Mouse (Mus musculus): ENCODE results near the gene Zfp69. TPM values are rescaled to one million over a fixed set of nuclear protein-coding genes. Genes with fewer than 3 reads are reported as not detected.

Zfp69 gene
- total and polyA plus RNA-seq, 3 experiments, result 2.7 to 8.1 (median 4.9) TPM

- no peak for DNase-seq (ENCODE audit: low spot score)
- Histone ChIP-seq H3K9me3 (replicated peaks) (no peaks in the 10 kb centered on the region), H3K4me1 (ENCODE audit: insufficient read depth, low read depth, low read length) (peaks cover 4% of the 10 kb centered on the region; the same call in 1 of the 2 replicates), H3K27me3 (ENCODE audit: insufficient read depth, low read length) (peaks cover 38% of the 10 kb centered on the region), H3K4me3 (ENCODE audit: low read depth, low read length) (no peak overlapping the region), H3K36me3 (replicated peaks) (no peaks in the 10 kb centered on the region)
- no peak for TF ChIP-seq GATA2 (IDR thresholded peaks at IDR 0.05; ENCODE audit: borderline replicate concordance, low read depth, low read length)
- no peak for TF ChIP-seq CTCF (IDR thresholded peaks at IDR 0.05; ENCODE audit: low read depth, low read length)
- no peak for TF ChIP-seq GATA1 (IDR thresholded peaks at IDR 0.05; ENCODE audit: borderline replicate concordance, low read length)
- no peak for TF ChIP-seq TAL1 (conservative IDR thresholded peaks at IDR 0.05; ENCODE audit: low read depth, low read length)
- no peak for TF ChIP-seq POLR2AphosphoS5 (IDR thresholded peaks at IDR 0.05; ENCODE audit: insufficient replicate concordance, low read depth, low read length)
- no peak for ATAC-seq (ENCODE audit: extremely low read depth, insufficient number of reproducible peaks, low FRiP score, poor library complexity, severe bottlenecking)
Measured at GRCm38 (mm10) chr4:120886811-120887210, 64.7 kb downstream of the Zfp69 start.

DNA sequence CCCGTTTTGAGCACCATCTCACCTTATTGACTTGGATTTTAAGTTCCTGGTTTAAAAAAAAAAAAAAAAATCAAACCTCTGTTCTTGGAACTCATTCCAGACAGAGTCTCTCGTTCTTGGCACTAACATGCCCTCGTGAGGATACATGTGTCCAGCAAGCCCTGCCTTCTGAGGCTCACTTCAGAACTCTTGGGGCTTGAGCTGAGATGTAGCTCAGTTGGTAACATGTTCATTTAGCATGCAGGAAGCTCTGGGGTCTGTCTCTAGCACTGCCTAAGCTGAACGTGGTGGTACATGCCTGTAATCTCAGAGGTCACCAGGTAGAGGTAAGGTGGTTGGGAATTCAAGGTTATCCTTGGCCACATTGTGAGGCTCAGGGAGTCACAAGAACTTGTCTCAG is 65.4 kb downstream of the Zfp69 start:
- Histone ChIP-seq H3K9me3 (replicated peaks) (no peaks in the 10 kb centered on the region), H3K4me3 (ENCODE audit: low read depth, low read length) (no peak overlapping the region), H3K4me1 (ENCODE audit: insufficient read depth, low read depth, low read length) (peaks cover 7% of the 10 kb centered on the region), H3K27me3 (ENCODE audit: insufficient read depth, low read length) (peaks cover 37% of the 10 kb centered on the region), H3K36me3 (replicated peaks) (no peaks in the 10 kb centered on the region)
- TF ChIP-seq POLR2AphosphoS5 (IDR thresholded peaks at IDR 0.05; ENCODE audit: insufficient replicate concordance, low read depth, low read length) (no peak), GATA2 (IDR thresholded peaks at IDR 0.05; ENCODE audit: borderline replicate concordance, low read depth, low read length) (no peak), TAL1 (conservative IDR thresholded peaks at IDR 0.05; ENCODE audit: low read depth, low read length) (no peak), CTCF (IDR thresholded peaks at IDR 0.05; ENCODE audit: low read depth, low read length) (no peak), GATA1 (IDR thresholded peaks at IDR 0.05; ENCODE audit: borderline replicate concordance, low read length) (no peak)
- ATAC-seq (ENCODE audit: extremely low read depth, insufficient number of reproducible peaks, low FRiP score, poor library complexity, severe bottlenecking), result no peak
- DNase-seq (ENCODE audit: low spot score), result no peak

- H3K4me1 ChIP-seq (ENCODE audit: insufficient read depth, low read depth, low read length), result peaks cover 9% of the 10 kb centered on the region
- H3K9me3 ChIP-seq (replicated peaks), result no peaks in the 10 kb centered on the region
- no peak for DNase-seq (ENCODE audit: low spot score)
- no peaks in the 10 kb centered on the region for H3K36me3 ChIP-seq (replicated peaks)
- H3K27me3 ChIP-seq (ENCODE audit: insufficient read depth, low read length), result peaks cover 38% of the 10 kb centered on the region
- TF ChIP-seq GATA1 (IDR thresholded peaks at IDR 0.05; ENCODE audit: borderline replicate concordance, low read length) (no peak), POLR2AphosphoS5 (IDR thresholded peaks at IDR 0.05; ENCODE audit: insufficient replicate concordance, low read depth, low read length) (no peak), GATA2 (IDR thresholded peaks at IDR 0.05; ENCODE audit: borderline replicate concordance, low read depth, low read length) (no peak), CTCF (IDR thresholded peaks at IDR 0.05; ENCODE audit: low read depth, low read length) (no peak), TAL1 (conservative IDR thresholded peaks at IDR 0.05; ENCODE audit: low read depth, low read length) (no peak)
- no peak for ATAC-seq (ENCODE audit: extremely low read depth, insufficient number of reproducible peaks, low FRiP score, poor library complexity, severe bottlenecking)
- no peak overlapping the region for H3K4me3 ChIP-seq (ENCODE audit: low read depth, low read length)
Measured at GRCm38 (mm10) chr4:120885208-120886120, 66.0 kb downstream of the Zfp69 start.

GRCm38 (mm10) chr4:120882002-120882625 is 69.4 kb downstream of the Zfp69 start:
- Histone ChIP-seq H3K4me1 (ENCODE audit: insufficient read depth, low read depth, low read length) (peaks cover 5% of the 10 kb centered on the region; the same call in 1 of the 2 replicates), H3K36me3 (replicated peaks) (no peaks in the 10 kb centered on the region), H3K4me3 (ENCODE audit: low read depth, low read length) (no peak overlapping the region), H3K27me3 (ENCODE audit: insufficient read depth, low read length) (peaks cover 40% of the 10 kb centered on the region), H3K9me3 (replicated peaks) (no peaks in the 10 kb centered on the region)
- ATAC-seq (ENCODE audit: extremely low read depth, insufficient number of reproducible peaks, low FRiP score, poor library complexity, severe bottlenecking), result no peak
- no peak for DNase-seq (ENCODE audit: low spot score)
- TF ChIP-seq POLR2AphosphoS5 (IDR thresholded peaks at IDR 0.05; ENCODE audit: insufficient replicate concordance, low read depth, low read length) (no peak), CTCF (IDR thresholded peaks at IDR 0.05; ENCODE audit: low read depth, low read length) (no peak), GATA2 (IDR thresholded peaks at IDR 0.05; ENCODE audit: borderline replicate concordance, low read depth, low read length) (no peak), GATA1 (IDR thresholded peaks at IDR 0.05; ENCODE audit: borderline replicate concordance, low read length) (no peak), TAL1 (conservative IDR thresholded peaks at IDR 0.05; ENCODE audit: low read depth, low read length) (no peak)

- TF ChIP-seq TAL1 (conservative IDR thresholded peaks at IDR 0.05; ENCODE audit: low read depth, low read length), result no peak
- TF ChIP-seq CTCF (IDR thresholded peaks at IDR 0.05; ENCODE audit: low read depth, low read length), result no peak
- no peak for TF ChIP-seq POLR2AphosphoS5 (IDR thresholded peaks at IDR 0.05; ENCODE audit: insufficient replicate concordance, low read depth, low read length)
- TF ChIP-seq GATA1 (IDR thresholded peaks at IDR 0.05; ENCODE audit: borderline replicate concordance, low read length), result no peak
- TF ChIP-seq GATA2 (IDR thresholded peaks at IDR 0.05; ENCODE audit: borderline replicate concordance, low read depth, low read length), result no peak
- H3K36me3 ChIP-seq (replicated peaks), result no peaks in the 10 kb centered on the region
- ATAC-seq (ENCODE audit: extremely low read depth, insufficient number of reproducible peaks, low FRiP score, poor library complexity, severe bottlenecking), result no peak
- H3K4me1 ChIP-seq (ENCODE audit: insufficient read depth, low read depth, low read length), result peaks cover 5% of the 10 kb centered on the region; the same call in 1 of the 2 replicates
- H3K27me3 ChIP-seq (ENCODE audit: insufficient read depth, low read length), result peaks cover 40% of the 10 kb centered on the region
- no peaks in the 10 kb centered on the region for H3K9me3 ChIP-seq (replicated peaks)
- no peak overlapping the region for H3K4me3 ChIP-seq (ENCODE audit: low read depth, low read length)
- DNase-seq (ENCODE audit: low spot score), result no peak
Measured at GRCm38 (mm10) chr4:120880731-120881432, 70.6 kb downstream of the Zfp69 start.

Other genes starting within 250 kb of the Zfp69 start
- gene Kcnq4, start 203.1 kb downstream of the Zfp69 start, total RNA-seq (2014; fragmentation: Nextera tagmentation), result not detected in 2 replicates
- 0.05 and 0.06 TPM in 2 replicates for gene Kcnq4, start 203.1 kb downstream of the Zfp69 start, total RNA-seq (2017)
- gene Kcnq4, start 203.1 kb downstream of the Zfp69 start, polyA plus RNA-seq (2012), result not detected in 2 replicates
- gene Nfyc, start 120.1 kb downstream of the Zfp69 start, total RNA-seq (2014; fragmentation: Nextera tagmentation), result 61.2 and 90.7 TPM in 2 replicates
- gene Nfyc, start 120.1 kb downstream of the Zfp69 start, total RNA-seq (2017), result 35.8 and 42.9 TPM in 2 replicates
- gene Nfyc, start 120.1 kb downstream of the Zfp69 start, polyA plus RNA-seq (2012), result 36.7 and 80.1 TPM in 2 replicates
- not detected in 2 replicates for gene Rims3, start 96.9 kb downstream of the Zfp69 start, total RNA-seq (2014; fragmentation: Nextera tagmentation)
- 0.06 and 0.16 TPM in 2 replicates for gene Rims3, start 96.9 kb downstream of the Zfp69 start, total RNA-seq (2017)
- not detected in 2 replicates for gene Rims3, start 96.9 kb downstream of the Zfp69 start, polyA plus RNA-seq (2012)
- gene Exo5, start 26.7 kb downstream of the Zfp69 start, total RNA-seq (2014; fragmentation: Nextera tagmentation), result 9.2 TPM in 2 replicates
- gene Exo5, start 26.7 kb downstream of the Zfp69 start, total RNA-seq (2017), result 12.6 and 14.5 TPM in 2 replicates
- 4.7 and 5.5 TPM in 2 replicates for gene Exo5, start 26.7 kb downstream of the Zfp69 start, polyA plus RNA-seq (2012)
- 92.6 and 109 TPM in 2 replicates for gene Smap2, start 65.5 kb upstream of the Zfp69 start, total RNA-seq (2014; fragmentation: Nextera tagmentation)
- 26.3 and 35.6 TPM in 2 replicates for gene Smap2, start 65.5 kb upstream of the Zfp69 start, total RNA-seq (2017)
- gene Smap2, start 65.5 kb upstream of the Zfp69 start, polyA plus RNA-seq (2012), result 32.9 and 33.4 TPM in 2 replicates
- gene Col9a2, start 87.7 kb upstream of the Zfp69 start, total RNA-seq (2014; fragmentation: Nextera tagmentation), result not detected in 2 replicates
- not detected in 2 replicates for gene Col9a2, start 87.7 kb upstream of the Zfp69 start, total RNA-seq (2017)
- not detected in 2 replicates for gene Col9a2, start 87.7 kb upstream of the Zfp69 start, polyA plus RNA-seq (2012)
- gene Zmpste24, start 146.5 kb upstream of the Zfp69 start, total RNA-seq (2014; fragmentation: Nextera tagmentation), result 71.8 and 83.9 TPM in 2 replicates
- 50.5 and 58.2 TPM in 2 replicates for gene Zmpste24, start 146.5 kb upstream of the Zfp69 start, total RNA-seq (2017)
- gene Zmpste24, start 146.5 kb upstream of the Zfp69 start, polyA plus RNA-seq (2012), result 3.4 and 4.4 TPM in 2 replicates
- gene Tmco2, start 157.5 kb upstream of the Zfp69 start, total RNA-seq (2014; fragmentation: Nextera tagmentation), result not detected in 2 replicates
- gene Tmco2, start 157.5 kb upstream of the Zfp69 start, total RNA-seq (2017), result 0.33 TPM in 1 of 2 replicates, not detected in the other
- gene Tmco2, start 157.5 kb upstream of the Zfp69 start, polyA plus RNA-seq (2012), result not detected in 2 replicates